Mouse (Mus musculus) left cerebral cortex, adult 11 months (tissue): Measurements from ENCODE around the gene Sertad4.

Experiments used
- DNase-seq: peaks from one replicate; pipeline ENCODE4 v3.0.0; 2022; ENCODE audit warnings: low spot score

Gene Sertad4

GRCm38 (mm10) chr1:192806168-192807157 is 49.1 kb downstream of the Sertad4 start:
- no peak for DNase-seq

DNA sequence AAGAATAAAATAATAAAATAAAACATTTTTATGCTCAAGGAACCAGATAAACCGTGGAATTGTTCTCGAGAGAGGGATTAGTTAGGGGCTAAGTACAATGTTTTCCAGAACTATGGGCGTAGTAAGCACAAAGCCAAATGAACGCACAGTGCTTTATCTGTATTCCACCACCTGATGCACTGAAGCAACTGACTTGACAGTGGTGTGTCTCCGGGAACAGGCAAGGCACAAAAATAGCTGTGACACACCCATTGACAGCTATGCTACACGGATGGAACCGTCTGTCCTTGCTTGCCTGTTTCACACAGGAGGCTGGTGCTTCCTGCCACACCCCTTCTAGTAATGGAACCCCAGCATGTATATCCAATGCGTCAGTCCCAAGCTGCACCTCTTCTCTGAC is 55.2 kb downstream of the Sertad4 start:
- no peak for DNase-seq

- DNase-seq = no peak
Observed at GRCm38 (mm10) chr1:192799165-192799991, 56.2 kb downstream of the Sertad4 start.

DNA sequence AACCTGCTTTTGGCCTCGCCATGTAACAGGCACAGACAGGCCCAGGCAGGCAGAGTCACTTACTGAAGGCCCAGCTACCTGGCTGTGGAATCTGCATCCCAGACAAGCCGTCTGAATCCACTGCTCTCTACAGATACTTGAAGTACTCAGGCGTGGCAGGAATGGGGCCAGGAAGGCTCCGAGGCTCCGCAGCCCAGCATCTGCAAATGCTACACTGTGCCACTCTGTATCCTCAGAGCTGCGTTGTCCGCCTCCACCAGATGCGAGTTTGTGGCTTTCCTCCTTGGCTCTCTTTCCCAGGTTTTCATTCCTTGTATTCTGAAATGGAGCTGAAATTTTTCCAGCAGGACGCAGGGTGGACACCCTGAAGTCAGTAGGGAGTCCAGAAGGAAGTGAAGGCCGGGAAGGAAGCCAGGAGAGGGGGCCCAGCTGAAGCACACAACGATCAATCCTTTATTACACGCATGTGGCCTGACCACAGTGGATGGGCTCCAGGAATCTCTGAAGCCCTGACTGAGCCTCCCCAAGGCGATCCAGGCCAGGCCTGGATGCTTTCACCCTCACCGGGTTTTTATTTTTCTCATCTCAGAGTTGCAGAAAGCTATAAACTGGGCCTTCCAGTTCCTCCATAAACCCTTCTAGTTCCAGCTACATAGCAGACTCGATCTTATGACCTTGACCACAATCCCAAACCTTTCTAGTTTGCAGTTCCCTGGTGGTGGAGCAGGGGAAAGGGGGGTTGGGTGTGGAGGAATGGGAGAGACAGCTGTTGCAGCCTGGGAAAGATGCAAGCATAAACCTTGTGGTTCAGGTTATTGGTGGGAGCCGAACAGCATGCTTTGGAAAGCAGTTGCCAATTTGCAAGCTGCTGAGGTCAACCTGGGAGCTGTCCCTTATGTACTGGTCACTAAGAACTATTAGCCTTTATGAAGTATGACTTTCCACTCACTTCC is 57.1 kb downstream of the Sertad4 start:
- DNase-seq = no peak

DNA sequence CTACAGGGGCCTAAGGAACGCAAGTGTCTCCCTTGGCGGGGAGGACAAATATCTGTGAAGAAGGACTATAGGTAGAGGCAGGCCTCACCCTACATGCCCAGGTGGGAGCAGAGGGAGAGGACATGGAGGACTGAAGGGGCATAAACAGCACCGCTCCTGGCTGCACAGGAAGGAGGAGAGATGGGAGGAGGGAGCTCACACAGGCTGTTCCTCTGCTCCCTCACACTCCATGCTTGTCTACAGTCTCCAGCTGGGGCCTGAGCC is 58.6 kb downstream of the Sertad4 start:
- DNase-seq = no peak

GRCm38 (mm10) chr1:192796201-192797010 is 59.1 kb downstream of the Sertad4 start:
- no peak for DNase-seq

GRCm38 (mm10) chr1:192794957-192795745 is 60.4 kb downstream of the Sertad4 start:
- DNase-seq = no peak
